Mouse (Mus musculus) frontal cortex, adult (tissue): Measurements from ENCODE around the gene Cfap43.

ENCODE experiments used
- ATAC-seq: cut with Nextera tagmentation; 2 replicates; pipeline ENCODE4 v1.9.2; 2017; ENCODE audit warnings: mild to moderate bottlenecking, moderate library complexity, mixed read lengths; ENCODE audit not compliant: low TSS enrichment

The Cfap43 gene

DNA sequence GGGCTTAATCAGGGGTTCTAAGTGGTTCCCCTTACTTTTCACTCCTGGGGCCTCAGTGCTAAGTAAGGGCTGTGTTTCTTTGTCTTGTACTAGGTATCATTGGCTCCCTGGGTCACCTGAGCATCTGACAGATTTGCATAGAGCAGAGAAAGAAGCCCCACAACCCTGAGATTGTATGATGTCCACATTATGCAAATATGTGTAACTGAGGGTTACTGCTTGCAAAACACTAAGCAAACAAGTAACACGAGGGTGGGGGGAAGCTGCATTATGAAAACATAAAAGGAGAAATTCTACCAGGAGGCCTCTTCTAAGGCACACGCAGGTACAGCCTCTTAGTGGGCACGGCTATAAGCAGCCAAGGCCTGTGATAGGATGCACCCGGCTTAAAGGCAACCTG lies 3.8 kb downstream of the Cfap43 start:
- no peak for ATAC-seq

GRCm38 (mm10) chr19:47914191-47914590 lies 4.9 kb downstream of the Cfap43 start:
- ATAC-seq: no peak

DNA sequence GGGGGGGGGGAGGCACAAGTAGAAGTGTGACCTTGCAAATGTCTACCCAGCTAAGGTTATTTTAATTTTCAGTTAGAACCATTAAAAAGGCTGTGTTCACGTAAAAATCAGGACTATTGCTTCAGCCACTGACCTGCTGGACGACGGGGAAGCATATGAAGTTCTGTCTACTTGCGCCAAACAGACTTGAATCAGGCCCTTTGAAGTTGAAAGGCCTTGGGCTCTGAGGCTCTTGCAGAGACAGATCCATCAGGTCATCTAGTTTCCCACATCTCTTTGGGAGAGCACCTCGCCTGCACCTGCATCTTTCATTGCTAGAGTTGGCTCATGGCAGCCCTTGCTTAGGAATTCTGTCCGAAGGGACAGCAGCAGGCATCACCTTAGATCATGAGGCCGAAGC lies 5.7 kb downstream of the Cfap43 start:
- no peak for ATAC-seq

DNA sequence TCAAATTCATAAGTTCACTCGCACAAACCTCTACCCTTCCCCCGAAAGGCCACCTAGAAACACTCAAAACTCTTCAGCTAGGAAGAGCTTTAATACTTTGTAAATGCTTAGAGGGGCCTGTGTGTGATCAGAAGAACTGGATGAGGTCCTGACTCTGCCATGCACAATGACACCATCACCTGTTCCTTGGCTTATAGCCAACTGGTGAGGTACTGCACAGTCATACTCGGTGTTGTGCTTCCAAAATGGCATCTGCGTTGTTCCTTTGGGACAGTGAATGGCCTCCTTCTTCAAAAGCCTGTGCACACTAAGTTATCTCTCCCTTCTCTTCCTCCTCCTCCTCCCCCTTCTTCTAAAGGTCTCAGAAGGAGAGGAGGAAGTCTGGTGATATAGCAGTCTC lies 8.3 kb downstream of the Cfap43 start:
- no peak for ATAC-seq

GRCm38 (mm10) chr19:47910117-47910618 lies 8.9 kb downstream of the Cfap43 start:
- ATAC-seq: no peak

GRCm38 (mm10) chr19:47909387-47910116 lies 9.5 kb downstream of the Cfap43 start:
- peak; percentile 27; the same call in 1 of the 2 replicates for ATAC-seq

GRCm38 (mm10) chr19:47908961-47909371 lies 10.1 kb downstream of the Cfap43 start:
- no peak for ATAC-seq

DNA sequence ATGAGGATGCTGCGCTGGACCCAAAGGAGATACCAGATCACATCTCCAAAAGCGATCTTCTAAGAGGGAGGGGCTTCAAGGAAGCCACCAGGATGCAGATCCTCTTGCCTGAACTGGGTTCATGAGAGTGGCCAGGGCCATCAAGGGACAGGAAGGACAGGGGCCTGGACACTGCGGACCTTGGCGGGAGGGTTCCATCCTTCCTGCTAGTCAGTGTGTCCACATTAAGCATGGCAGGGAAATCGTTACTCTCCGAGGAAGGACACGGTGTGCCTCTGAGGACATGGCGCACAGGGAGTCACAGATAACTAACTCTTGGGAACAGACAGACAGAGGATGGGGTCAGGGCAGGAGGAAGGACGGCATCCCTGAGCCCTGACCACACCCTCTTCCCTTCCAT lies 11.5 kb downstream of the Cfap43 start:
- no peak for ATAC-seq

DNA sequence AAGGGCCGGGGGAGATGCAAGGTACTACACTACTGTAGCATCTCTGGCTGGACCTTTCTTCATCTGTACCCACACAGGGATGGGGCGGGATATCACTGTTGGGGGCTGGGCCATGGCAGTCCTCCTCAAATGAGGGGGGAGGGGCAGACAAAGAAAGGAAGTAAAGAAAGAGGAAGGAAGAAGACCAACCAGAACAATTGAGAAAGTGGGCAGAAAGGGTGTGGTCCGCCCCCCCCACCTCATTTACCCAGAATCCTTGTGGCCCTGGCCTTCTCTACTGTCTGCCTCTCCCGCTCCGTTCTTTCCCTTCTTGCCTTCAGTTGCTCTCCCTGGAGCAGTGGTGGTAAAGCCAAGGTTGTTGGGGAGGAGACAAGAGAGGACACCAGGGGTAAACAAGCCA lies 13.5 kb downstream of the Cfap43 start:
- no peak for ATAC-seq

DNA sequence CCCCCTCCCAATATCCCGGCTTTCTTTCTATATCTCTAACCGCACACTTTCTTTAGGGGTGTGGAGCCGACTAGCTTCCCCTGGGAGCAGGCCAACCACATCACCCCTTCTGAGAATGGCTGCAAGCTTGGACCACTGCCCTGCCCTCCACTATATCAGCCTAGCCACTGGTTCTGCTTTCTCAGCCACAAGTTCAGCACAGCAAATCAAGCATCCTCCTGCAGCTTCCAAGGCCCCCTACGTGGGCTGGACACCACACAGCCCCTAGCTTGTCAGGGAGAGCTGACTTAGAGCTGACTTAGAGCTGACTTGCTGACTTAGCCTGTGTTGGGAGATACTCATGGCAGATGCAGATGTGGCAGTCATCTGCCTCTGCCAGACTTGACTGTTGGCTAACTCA lies 14.0 kb downstream of the Cfap43 start:
- no peak for ATAC-seq

DNA sequence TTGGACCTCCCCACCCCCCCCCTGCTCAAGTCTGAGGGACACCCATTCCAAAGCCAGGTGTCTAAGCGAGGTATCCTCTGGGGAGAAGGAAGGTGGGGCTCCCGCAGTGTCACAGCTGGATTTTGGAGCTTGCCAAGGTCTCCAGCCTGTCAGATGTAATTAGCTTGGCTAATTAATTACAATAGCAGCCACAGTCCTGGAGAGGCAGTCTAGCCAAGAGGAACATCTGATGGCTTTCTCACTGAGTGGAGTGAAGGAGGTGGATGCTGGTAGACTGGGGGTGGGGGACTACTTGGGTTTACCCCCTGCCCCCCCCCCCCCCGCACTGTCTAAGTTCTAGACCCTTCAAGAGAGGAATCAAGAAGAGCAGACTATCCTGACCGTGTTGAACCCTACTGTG lies 15.4 kb downstream of the Cfap43 start:
- no peak for ATAC-seq

DNA sequence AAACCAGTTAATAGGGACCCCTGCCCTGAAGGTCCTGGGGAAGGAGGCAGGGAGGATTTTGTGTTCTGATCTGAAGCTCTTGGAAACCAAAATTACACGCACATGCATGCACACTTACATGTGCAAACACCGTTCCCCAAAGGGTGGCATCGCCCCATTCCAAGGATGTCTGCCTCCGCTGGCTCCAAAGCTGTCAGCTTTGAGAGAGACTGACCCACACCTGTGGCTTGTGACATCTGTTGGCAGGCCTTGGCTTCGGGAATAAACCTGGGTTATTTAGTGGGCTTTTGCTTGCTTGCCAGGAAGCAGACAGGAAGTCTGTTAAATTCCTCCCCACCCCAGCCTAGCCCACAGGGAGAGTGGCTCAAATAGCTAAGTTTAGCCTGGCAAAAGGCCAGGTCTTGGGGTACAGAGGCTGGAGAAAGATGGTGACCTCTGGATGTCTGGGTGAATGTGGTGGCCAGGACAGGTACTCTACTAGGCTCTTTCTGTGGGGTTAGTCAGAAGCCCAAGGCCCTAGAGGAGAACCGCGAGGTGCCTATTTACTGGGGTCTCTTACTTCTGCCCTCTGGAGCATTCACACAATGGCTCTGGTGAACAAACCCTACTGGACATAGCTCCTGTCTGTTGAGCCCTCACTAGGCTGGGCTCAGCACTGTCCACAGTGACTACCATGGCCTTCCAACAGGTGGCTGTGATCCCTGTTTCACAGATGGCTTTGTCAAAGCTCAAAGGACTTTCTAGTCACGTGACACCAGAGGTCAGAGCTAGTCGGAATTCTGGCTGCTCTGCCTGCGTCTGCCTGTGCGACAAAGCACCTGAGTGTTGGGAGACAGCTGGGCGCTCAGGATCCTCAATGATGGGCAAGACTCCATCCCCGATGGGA lies 16.5 kb downstream of the Cfap43 start:
- no peak for ATAC-seq

- ATAC-seq: no peak
These were observed 18.5 kb downstream of the Cfap43 start for GRCm38 (mm10) chr19:47900558-47900957.

DNA sequence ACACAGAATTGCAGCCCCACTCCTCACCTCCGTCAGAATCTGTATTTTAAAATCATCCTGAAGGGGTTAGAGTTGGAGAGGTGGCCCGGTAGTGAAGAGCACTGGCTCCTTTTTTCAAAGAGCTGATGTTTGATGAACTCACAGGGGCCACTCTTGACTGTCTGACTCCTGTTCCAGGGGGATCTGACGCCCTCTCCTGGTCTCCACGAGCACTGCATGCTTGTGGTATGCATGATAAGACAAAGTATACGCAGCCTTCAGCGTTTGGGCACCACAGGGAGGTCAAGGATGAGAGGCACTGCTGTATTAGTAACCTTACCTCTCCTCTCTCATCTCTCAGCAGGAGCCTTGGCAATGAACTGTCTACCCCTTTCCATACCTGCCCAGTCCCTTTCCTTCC lies 19.1 kb downstream of the Cfap43 start:
- no peak for ATAC-seq

- no peak for ATAC-seq
These were observed 20.5 kb downstream of the Cfap43 start for GRCm38 (mm10) chr19:47898472-47899079.

- ATAC-seq: no peak
These were observed 26.0 kb downstream of the Cfap43 start for GRCm38 (mm10) chr19:47893092-47893491.

- ATAC-seq: no peak
These were observed 27.4 kb downstream of the Cfap43 start for GRCm38 (mm10) chr19:47891562-47892312.

DNA sequence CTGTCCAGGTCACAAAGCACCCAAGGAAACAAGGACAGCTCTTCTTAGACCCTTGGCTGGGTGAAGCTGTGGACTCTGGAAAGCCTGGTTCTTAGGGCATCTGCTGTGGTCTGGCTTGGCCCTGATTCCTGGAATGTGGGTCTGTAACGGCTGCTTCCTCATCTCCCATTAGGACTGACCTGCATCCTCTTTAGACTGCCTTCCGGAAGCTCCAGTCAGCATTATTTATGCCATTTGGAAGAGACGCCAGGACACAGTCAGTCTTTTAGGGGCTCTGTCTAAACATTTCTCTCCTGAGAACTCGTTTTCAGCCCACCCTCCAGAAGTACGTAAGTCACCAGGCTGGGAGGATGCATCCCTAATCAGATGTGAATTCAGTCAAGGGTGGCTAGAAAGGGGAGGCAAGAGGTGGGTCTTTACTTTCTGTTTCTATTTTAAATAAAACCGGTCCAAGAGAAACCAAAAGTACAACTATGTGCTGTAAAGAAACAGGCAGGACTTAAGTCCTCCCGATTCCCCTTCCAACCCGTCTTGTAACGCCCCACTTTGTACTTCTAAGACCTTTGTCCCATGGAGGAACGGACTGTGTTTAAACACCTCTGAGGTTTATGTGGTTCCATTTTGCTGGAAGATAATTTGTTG lies 28.5 kb downstream of the Cfap43 start:
- ATAC-seq: no peak

GRCm38 (mm10) chr19:47888037-47888436 lies 31.1 kb downstream of the Cfap43 start:
- no peak for ATAC-seq

GRCm38 (mm10) chr19:47887417-47887816 lies 31.7 kb downstream of the Cfap43 start:
- ATAC-seq: no peak

- no peak for ATAC-seq
These were observed 32.5 kb downstream of the Cfap43 start for GRCm38 (mm10) chr19:47886617-47887016.
